Mouse (Mus musculus) MEL (cell line): ENCODE results near the gene Mad2l2. TPM values are rescaled to one million over a fixed set of nuclear protein-coding genes. Genes with fewer than 3 reads are reported as not detected.

Experiments
- DNase-seq: peaks from one replicate; pipeline ENCODE4 v3.0.0; 2011; ENCODE audit warnings: low read depth, low spot score
- H3K27ac ChIP-seq: 2 replicates; pipeline ENCODE4 v1.5.1; 2012; ENCODE audit warnings: low read depth, mild to moderate bottlenecking, control low read depth, low read length, moderate library complexity; ENCODE audit not compliant: control insufficient read depth
- H3K27me3 ChIP-seq, 2 experiments: fragments of 150-350 bp in 1 of 2; sonication (generic) in 1 of 2; 2 replicates each; pipeline ENCODE4 v1.6.1; 2012; ENCODE audit warnings: low read length in 2 of 2, mild to moderate bottlenecking in 2 of 2, improper control_type of control experiment in 1 of 2, moderate library complexity in 1 of 2; ENCODE audit not compliant: insufficient read depth in 2 of 2, control insufficient read depth in 1 of 2
- H3K36me3 ChIP-seq, 2 experiments: 2 replicates each; pipeline ENCODE4 v1.6.1; 2012 to 2014; ENCODE audit warnings: low read length in 2 of 2, improper control_type of control experiment in 1 of 2, inconsistent platforms in 1 of 2, mild to moderate bottlenecking in 1 of 2; ENCODE audit not compliant: insufficient read depth in 2 of 2, control insufficient read depth in 1 of 2
- H3K4me1 ChIP-seq, 2 experiments: fragments of 150-350 bp in 1 of 2; sonication (generic) in 1 of 2; 2 replicates each; pipeline ENCODE4 v1.6.1; 2012; ENCODE audit warnings: low read length in 2 of 2, improper control_type of control experiment in 1 of 2, mild to moderate bottlenecking in 1 of 2; ENCODE audit not compliant: insufficient read depth in 2 of 2, control insufficient read depth in 1 of 2
- H3K4me3 ChIP-seq, 2 experiments: fragments of 150-350 bp in 1 of 2; sonication (generic) in 1 of 2; 2 replicates each; pipeline ENCODE4 v1.5.1; 2012; ENCODE audit warnings: low read depth in 2 of 2, low read length in 2 of 2, mild to moderate bottlenecking in 2 of 2, moderate library complexity in 2 of 2, control low read depth in 1 of 2, improper control_type of control experiment in 1 of 2; ENCODE audit not compliant: control insufficient read depth in 1 of 2, insufficient read depth in 1 of 2
- H3K79me2 ChIP-seq: 2 replicates; pipeline ENCODE4 v1.6.1; 2012; ENCODE audit warnings: mild to moderate bottlenecking, low read length, moderate library complexity; ENCODE audit not compliant: control insufficient read depth, poor library complexity, insufficient read depth
- H3K9ac ChIP-seq: 2 replicates; pipeline ENCODE4 v1.6.1; 2012; ENCODE audit warnings: low read depth, mild to moderate bottlenecking, control low read depth, low read length, moderate library complexity; ENCODE audit not compliant: control insufficient read depth, poor library complexity, severe bottlenecking
- H3K9me3 ChIP-seq: fragments of 150-350 bp; sonication (generic); replicated peaks from 2 replicates; pipeline ENCODE4 v1.6.1; 2012; ENCODE audit warnings: mild to moderate bottlenecking, low read length, improper control_type of control experiment, moderate library complexity; ENCODE audit not compliant: insufficient read depth
- BHLHE40 ChIP-seq: IDR thresholded peaks from 2 replicates; pipeline ENCODE4 v1.6.1; 2012; ENCODE audit warnings: low read depth, mild to moderate bottlenecking, inconsistent platforms, low read length, improper control_type of control experiment, borderline replicate concordance
- CHD2 ChIP-seq: IDR thresholded peaks from 2 replicates; pipeline ENCODE4 v1.6.1; 2011; ENCODE audit warnings: low read length, improper control_type of control experiment
- ETS1 ChIP-seq: IDR thresholded peaks from 2 replicates; pipeline ENCODE4 v1.6.1; 2012; ENCODE audit warnings: low read depth, mild to moderate bottlenecking, inconsistent platforms, low read length, improper control_type of control experiment, moderate library complexity
- GABPA ChIP-seq: IDR thresholded peaks from 2 replicates; pipeline ENCODE4 v1.6.1; 2012; ENCODE audit warnings: low read depth, mild to moderate bottlenecking, inconsistent platforms, low read length, improper control_type of control experiment, moderate library complexity
- GATA1 ChIP-seq: IDR thresholded peaks from 2 replicates; pipeline ENCODE4 v1.6.1; 2011; ENCODE audit warnings: low read depth, low read length, improper control_type of control experiment
- KAT2A ChIP-seq: conservative IDR thresholded peaks from 2 replicates; pipeline ENCODE4 v1.6.1; 2012; ENCODE audit warnings: low read depth, low read length, improper control_type of control experiment, inconsistent platforms
- MAZ ChIP-seq: IDR thresholded peaks from 2 replicates; pipeline ENCODE4 v1.6.1; 2012; ENCODE audit warnings: low read depth, mild to moderate bottlenecking, inconsistent platforms, low read length, improper control_type of control experiment
- MEF2A ChIP-seq: IDR thresholded peaks from 2 replicates; pipeline ENCODE4 v1.6.1; 2014; ENCODE audit warnings: low read depth, mild to moderate bottlenecking, inconsistent platforms, low read length, improper control_type of control experiment; ENCODE audit not compliant: poor library complexity, insufficient replicate concordance, severe bottlenecking; ENCODE audit errors: extremely low read depth
- MXI1 ChIP-seq: IDR thresholded peaks from 2 replicates; pipeline ENCODE4 v1.6.1; 2011; ENCODE audit warnings: mild to moderate bottlenecking, low read depth, low read length, improper control_type of control experiment
- NELFE ChIP-seq: IDR thresholded peaks from 2 replicates; pipeline ENCODE4 v1.6.1; 2011; ENCODE audit warnings: low read depth, low read length, improper control_type of control experiment
- RCOR1 ChIP-seq: IDR thresholded peaks from 2 replicates; pipeline ENCODE4 v1.6.1; 2012; ENCODE audit warnings: low read depth, mild to moderate bottlenecking, inconsistent platforms, low read length, improper control_type of control experiment
- TAL1 ChIP-seq: IDR thresholded peaks from 2 replicates; pipeline ENCODE4 v1.6.1; 2012; ENCODE audit warnings: mild to moderate bottlenecking, inconsistent platforms, low read length, moderate library complexity, mixed read lengths
- UBTF ChIP-seq: IDR thresholded peaks from 2 replicates; pipeline ENCODE4 v1.6.1; 2012; ENCODE audit warnings: low read depth, mild to moderate bottlenecking, inconsistent platforms, low read length, improper control_type of control experiment, moderate library complexity, borderline replicate concordance; ENCODE audit not compliant: insufficient read depth
- USF2 ChIP-seq, 2 experiments: IDR thresholded peaks; 2 replicates each; pipeline ENCODE4 v1.6.1; 2011 to 2012; ENCODE audit warnings: improper control_type of control experiment in 2 of 2, low read length in 2 of 2, borderline replicate concordance in 1 of 2, inconsistent platforms in 1 of 2, low read depth in 1 of 2, mild to moderate bottlenecking in 1 of 2; ENCODE audit not compliant: insufficient read depth in 1 of 2
- ZNF384 ChIP-seq: IDR thresholded peaks from 2 replicates; pipeline ENCODE4 v1.6.1; 2012; ENCODE audit warnings: low read depth, mild to moderate bottlenecking, inconsistent platforms, low read length, improper control_type of control experiment
- polyA plus RNA-seq, 2 experiments: library from polyadenylated mRNA; stranded (reverse) in 1 of 2; unstranded in 1 of 2; fragments of >175 nt in 1 of 2; fragments of >200 nt in 1 of 2; gene quantifications; 2 replicates each; pipeline versions ENCODE4 v1.2.1 to v1.2.4; 2012; ENCODE audit warnings: low replicate concordance in 2 of 2, low read depth in 1 of 2; ENCODE audit not compliant: insufficient read length in 2 of 2, insufficient read depth in 1 of 2, missing spikeins in 1 of 2
- total RNA-seq: library from RNA; depleted of rRNA; stranded (reverse); fragments of 300-350 nt; gene quantifications from 2 replicates; pipeline ENCODE4 v1.2.3, GENCODE M21; 2012

Gene Mad2l2
- total and polyA plus RNA-seq, 3 experiments: 28.6 to 44.8 TPM; not detected in 1

DNA sequence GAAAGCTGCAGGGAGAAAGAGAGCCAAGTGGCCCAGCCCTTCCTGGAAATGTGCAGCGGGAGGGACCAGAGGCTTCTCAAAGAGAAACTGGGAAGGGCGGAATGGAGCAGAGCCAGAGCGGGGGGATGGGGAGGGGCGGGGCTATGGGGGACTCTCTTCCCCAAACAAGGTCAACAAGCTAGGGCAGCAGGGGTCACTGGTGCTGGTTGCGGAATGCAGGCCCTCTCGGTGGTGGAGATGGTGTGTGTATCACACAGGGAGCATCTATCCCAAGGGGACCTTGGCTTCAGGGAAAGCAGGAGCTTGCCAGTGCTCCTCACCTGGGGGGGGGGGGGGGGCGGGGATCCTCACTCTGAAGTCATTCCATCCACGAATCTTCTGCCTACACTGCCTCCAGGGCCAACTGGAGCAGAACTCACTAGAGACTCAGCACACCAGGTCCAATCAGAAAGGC lies 45.9 kb upstream of the Mad2l2 start:
- H3K27me3 ChIP-seq: no peaks in the 10 kb centered on the region
- no peak overlapping the region for H3K9ac ChIP-seq
- H3K4me3 ChIP-seq: no peak overlapping the region
- TF ChIP-seq CHD2: no peak
- TF ChIP-seq MXI1: no peak
- H3K4me1 ChIP-seq: peaks cover 0 to 10% of the 10 kb centered on the region in 2 experiments; a peak in 2 of 4 replicates
- no peaks in the 10 kb centered on the region for H3K9me3 ChIP-seq
- no peak overlapping the region for H3K27ac ChIP-seq
- peaks cover 0 to 4% of the 10 kb centered on the region in 2 experiments; a peak in 2 of 4 replicates for H3K36me3 ChIP-seq
- DNase-seq: no peak
- H3K79me2 ChIP-seq: peaks cover 6% of the 10 kb centered on the region

DNA sequence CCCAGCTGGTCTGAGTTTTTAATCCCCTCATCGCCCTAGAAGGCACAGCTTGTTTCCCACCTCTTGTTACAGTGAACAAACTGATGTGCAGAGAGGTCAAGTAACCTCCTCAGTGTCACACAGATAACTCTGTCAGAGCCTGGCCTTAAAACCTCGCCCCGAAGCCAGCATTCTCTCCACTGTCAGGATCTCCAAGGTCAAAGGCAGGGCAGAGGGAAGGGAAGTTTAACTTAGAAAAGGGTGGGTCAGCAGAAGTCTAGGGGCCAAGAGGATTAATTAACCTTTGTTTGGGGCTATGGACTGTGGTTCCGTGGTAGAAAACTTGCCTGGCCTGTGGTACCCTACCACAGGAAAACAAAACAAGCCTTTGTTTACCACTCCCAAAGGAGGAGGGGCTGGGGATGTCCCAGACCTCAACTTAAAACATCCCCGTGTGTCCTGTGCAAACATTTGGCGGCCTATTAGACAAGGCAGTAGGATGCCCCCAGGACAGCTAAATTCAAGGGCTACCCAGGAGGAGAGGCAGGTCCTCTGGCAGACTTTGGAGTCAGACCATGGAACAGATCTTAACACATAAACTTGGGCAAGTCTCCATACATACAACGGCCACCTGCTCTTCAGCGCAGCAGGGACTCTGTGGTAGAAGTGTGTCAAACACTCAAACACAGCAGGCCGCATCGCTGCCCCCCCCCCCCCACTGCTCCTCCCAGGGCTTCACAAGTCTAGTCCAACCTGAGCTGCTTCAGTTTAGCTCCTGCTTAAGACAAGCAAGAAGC lies 44.9 kb upstream of the Mad2l2 start:
- Histone ChIP-seq H3K4me3 (no peak overlapping the region), H3K4me1 (peaks cover 0 to 10% of the 10 kb centered on the region in 2 experiments; a peak in 2 of 4 replicates), H3K27ac (no peak overlapping the region), H3K9ac (no peak overlapping the region), H3K79me2 (peaks cover 6% of the 10 kb centered on the region), H3K9me3 (no peaks in the 10 kb centered on the region), H3K27me3 (no peaks in the 10 kb centered on the region), H3K36me3 (peaks cover 0 to 4% of the 10 kb centered on the region in 2 experiments; a peak in 2 of 4 replicates)
- no peak for DNase-seq
- TF ChIP-seq MEF2A (no peak), GABPA (no peak), USF2 (IDR thresholded peaks at IDR 0.05; ENCODE audit: borderline replicate concordance in 1 of 2, insufficient read depth in 1 of 2, low read depth in 1 of 2, low read length in 2 of 2) (no peak), UBTF (no peak), TAL1 (no peak), KAT2A (no peak), ZNF384 (no peak), MAZ (no peak), NELFE (no peak), GATA1 (no peak)

DNA sequence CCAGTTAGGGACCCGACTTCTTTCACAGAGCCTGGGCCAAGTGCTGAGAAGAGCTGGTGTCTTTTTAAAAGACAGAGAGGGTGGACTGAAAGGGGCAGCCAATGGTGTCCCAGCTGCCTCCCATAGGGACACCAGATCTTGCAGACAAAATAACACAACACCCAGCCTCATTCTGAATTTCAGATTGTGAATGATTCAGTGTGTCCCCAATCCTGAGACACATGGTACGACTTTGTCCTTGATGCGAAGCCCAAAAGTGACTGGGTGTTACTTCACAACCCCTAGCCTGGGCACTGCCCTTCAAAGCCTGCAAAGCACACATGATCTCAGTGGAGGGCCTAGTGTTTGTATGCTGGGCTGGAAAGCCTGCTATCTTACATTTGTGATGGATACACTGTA lies 44.3 kb upstream of the Mad2l2 start:
- no peaks in the 10 kb centered on the region for H3K27me3 ChIP-seq
- H3K9ac ChIP-seq: no peak overlapping the region
- no peak for TF ChIP-seq RCOR1
- TF ChIP-seq TAL1: no peak
- TF ChIP-seq KAT2A: no peak
- TF ChIP-seq ZNF384: no peak
- no peak for TF ChIP-seq BHLHE40
- no peak for TF ChIP-seq ETS1
- TF ChIP-seq, all 39 proteins: peak for 0
- Histone ChIP-seq H3K4me3 (no peak overlapping the region), H3K79me2 (peaks cover 6% of the 10 kb centered on the region), H3K4me1 (peaks cover 0 to 10% of the 10 kb centered on the region in 2 experiments; a peak in 2 of 4 replicates), H3K27ac (no peak overlapping the region), H3K36me3 (peaks cover 0 to 4% of the 10 kb centered on the region in 2 experiments; a peak in 2 of 4 replicates), H3K9me3 (no peaks in the 10 kb centered on the region)
- DNase-seq: no peak
